In the genomic region with DNA sequence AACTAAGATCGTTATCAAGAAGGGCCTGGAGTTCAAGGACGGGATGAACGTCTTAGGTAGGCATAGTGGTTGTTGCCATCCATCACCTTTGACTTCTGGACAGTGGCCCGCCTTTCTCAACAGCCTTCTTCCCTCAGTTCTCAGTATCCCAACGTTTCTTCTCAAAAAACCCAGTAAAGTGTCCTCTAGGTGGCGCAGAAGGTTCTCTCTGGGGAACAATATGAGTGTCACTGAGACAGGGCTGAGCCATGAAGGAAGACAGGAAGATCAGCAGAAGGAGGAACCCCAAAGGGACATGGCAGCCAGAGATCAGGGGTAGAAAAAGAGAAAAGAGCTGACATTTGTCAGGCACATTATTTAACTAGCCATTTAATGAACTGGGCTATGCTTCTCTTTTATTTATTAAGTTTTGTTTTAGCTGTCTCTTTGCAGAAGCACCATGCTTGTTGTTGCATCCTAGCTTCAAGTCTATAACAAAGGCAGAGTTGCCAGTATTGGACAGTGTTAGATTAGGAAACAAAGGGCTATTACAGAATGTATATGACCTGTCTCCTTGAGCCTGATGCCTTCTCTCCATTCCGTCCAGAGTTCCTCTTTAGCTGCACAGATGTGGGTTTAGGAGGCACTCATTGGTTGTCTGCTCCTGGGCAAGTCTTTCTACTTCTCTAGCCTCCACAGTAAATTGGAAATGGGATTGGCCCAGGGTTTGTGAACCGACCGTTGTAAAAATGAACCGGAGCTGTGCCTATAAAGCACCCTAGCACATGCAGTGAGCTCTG, we compare ENCODE assay signal across 9 mouse cellular contexts.
DNase-seq lines count a peak whose midpoint lies in the region; ATAC-seq and TF ChIP-seq lines count a peak whose summit lies in the region.
"Had no signal": no experiment of that assay in that cellular context is flagged by ENCODE, and none has a peak within 500 bp of the region (broad histone marks: within the 10 kb centered on the region; RNA-seq: fewer than 3 reads in every experiment).

No protein-coding gene starts in this region.

- no peaks in the 10 kb centered on the region for H3K36me3 ChIP-seq in kidney, adult 2 months (ENCODE audit: control insufficient read depth, insufficient read depth, low read length)
- no peaks in the 10 kb centered on the region for H3K36me3 ChIP-seq in kidney, embryonic 14.5 days (ENCODE audit: control insufficient read depth, insufficient read depth, low read length)
- no peaks in the 10 kb centered on the region for H3K36me3 ChIP-seq in lung, embryonic 14.5 days (ENCODE audit: insufficient read depth)

- peak; percentile 57 for TF ChIP-seq CTCF in kidney, adult 2 months (conservative IDR thresholded peaks at IDR 0.05; ENCODE audit: insufficient read depth, insufficient read length, low read depth, low read length)
- TF ChIP-seq CTCF in lung, embryonic 14.5 days (IDR thresholded peaks at IDR 0.05; ENCODE audit: low read depth), result peak; percentile 78

- H3K4me1 ChIP-seq in kidney, adult 2 months (ENCODE audit: control insufficient read depth, insufficient read depth, low read length), result no peaks in the 10 kb centered on the region; the same call in 1 of the 2 replicates
- no peaks in the 10 kb centered on the region for H3K4me1 ChIP-seq in kidney, embryonic 14.5 days (ENCODE audit: control insufficient read depth, insufficient read depth, low read length)
- H3K4me1 ChIP-seq in lung, embryonic 14.5 days (ENCODE audit: insufficient read depth), result no peaks in the 10 kb centered on the region

- no peak overlapping the region for H3K4me2 ChIP-seq in kidney, embryonic 14.5 days (replicated peaks; ENCODE audit: low read depth, low read length)
- H3K4me2 ChIP-seq in lung, embryonic 14.5 days, result no peak overlapping the region

- no peak overlapping the region for H3K9ac ChIP-seq in kidney, embryonic 14.5 days (ENCODE audit: low read depth, low read length)
- no peak overlapping the region for H3K9ac ChIP-seq in lung, embryonic 14.5 days

- H3K27ac ChIP-seq in kidney, adult 2 months (ENCODE audit: insufficient read depth, low read depth, low read length), result no peak overlapping the region
- no peak overlapping the region for H3K27ac ChIP-seq in kidney, embryonic 14.5 days (ENCODE audit: low read depth, low read length)
- no peak overlapping the region for H3K27ac ChIP-seq in lung, embryonic 14.5 days (ENCODE audit: low read depth)

- H3K9me3 ChIP-seq in kidney, embryonic 14.5 days (ENCODE audit: control insufficient read depth, low read length), result no peaks in the 10 kb centered on the region
- no peaks in the 10 kb centered on the region for H3K9me3 ChIP-seq in lung, embryonic 14.5 days (ENCODE audit: low read depth, low read length)

- H3K4me3 ChIP-seq in kidney, adult 2 months (ENCODE audit: insufficient read depth, low read depth, low read length), result no peak overlapping the region
- no peak overlapping the region for H3K4me3 ChIP-seq in kidney, embryonic 14.5 days (ENCODE audit: low read length)
- H3K4me3 ChIP-seq in lung, embryonic 14.5 days (ENCODE audit: low read depth, low read length), result no peak overlapping the region
- H3K4me3 ChIP-seq: erythroblast, embryonic 14.5 days had no signal

- DNase-seq in kidney, adult 2 months, result peak; percentile 71
- DNase-seq in NIH3T3 (ENCODE audit: low read depth), result peak; percentile 77
- DNase-seq in embryo, embryonic 11 days, result peak; percentile 75
- DNase-seq in lung, embryonic 14.5 days, result peak; percentile 93
- DNase-seq in ovary, postnatal 36 days (ENCODE audit: low spot score), result peak; percentile 11
- peak; percentile 55 for DNase-seq in urinary bladder, postnatal 25 days (ENCODE audit: low spot score)

- WGBS in kidney, adult 2 months, result 53% methylated on average over 10 of the region's 10 CpGs
- WGBS in kidney, embryonic 14.5 days, result 54% methylated on average over 10 of the region's 10 CpGs
- whole genome bisulfite sequencing in lung, embryonic 14.5 days, result 52% methylated on average over 10 of the region's 10 CpGs

- no peak for ATAC-seq in kidney, embryonic 14.5 days (ENCODE audit: low FRiP score, low TSS enrichment)
- ATAC-seq in inflammation-experienced regulatory T-cells, adult 6 months, result peak; percentile 47
- peak; percentile 49; the same call in 1 of the 2 replicates for ATAC-seq in lung, embryonic 14.5 days (ENCODE audit: insufficient read depth)

- TF ChIP-seq POLR2A in kidney, adult 2 months (IDR thresholded peaks at IDR 0.05; ENCODE audit: low read depth, low read length), result no peak

- no peaks in the 10 kb centered on the region for H3K27me3 ChIP-seq in kidney, adult 2 months (replicated peaks; ENCODE audit: control insufficient read depth, insufficient read depth, low read length)
- H3K27me3 ChIP-seq in kidney, embryonic 14.5 days (ENCODE audit: control insufficient read depth, insufficient read depth, low read length), result no peaks in the 10 kb centered on the region
- no peaks in the 10 kb centered on the region for H3K27me3 ChIP-seq in lung, embryonic 14.5 days (ENCODE audit: insufficient read depth, low read length)

Comparison
In these comparisons a context has a peak if more than half of its experiments do, and no peak if none do; other contexts are left out.
1. DNase-seq: peak in every context shown above with its lines; median percentile 93 in lung, embryonic 14.5 days; 77 in NIH3T3; 75 in embryo, embryonic 11 days; 71 in kidney, adult 2 months; 55 in urinary bladder, postnatal 25 days; 11 in ovary, postnatal 36 days.